Mouse (Mus musculus) granulocyte monocyte progenitor cell, adult 5-6 weeks (primary cell): ENCODE data around the gene Mss51. TPM values are rescaled to one million over a fixed set of nuclear protein-coding genes. Genes with fewer than 3 reads are reported as not detected.

Experiments used
- ATAC-seq: replicated peaks from 2 replicates; pipeline ENCODE4 v1.8.0; 2016; ENCODE audit warnings: mild to moderate bottlenecking, moderate TSS enrichment, inconsistent platforms; ENCODE audit not compliant: poor library complexity, severe bottlenecking
- total RNA-seq, 2 experiments: library from RNA; stranded (forward) in 1 of 2; stranded (reverse) in 1 of 2; fragments of 200-712, 200-1000 nt in 1 of 2; fragments of >200 nt in 1 of 2; fragmentation: Nextera tagmentation in 1 of 2; gene quantifications; 2 replicates each; pipeline ENCODE4 v1.2.3; 2014 to 2017

The Mss51 gene
- total RNA-seq (2014; fragmentation: Nextera tagmentation) (3.2 and 4.4 TPM in 2 replicates), total RNA-seq (2017) (0.72 and 1.3 TPM in 2 replicates)

- ATAC-seq = no peak
Measured at GRCm38 (mm10) chr14:20496603-20497002, at the start of gene Mss51. Gene Mss51 (minus strand): TSS chr14:20496901.

DNA sequence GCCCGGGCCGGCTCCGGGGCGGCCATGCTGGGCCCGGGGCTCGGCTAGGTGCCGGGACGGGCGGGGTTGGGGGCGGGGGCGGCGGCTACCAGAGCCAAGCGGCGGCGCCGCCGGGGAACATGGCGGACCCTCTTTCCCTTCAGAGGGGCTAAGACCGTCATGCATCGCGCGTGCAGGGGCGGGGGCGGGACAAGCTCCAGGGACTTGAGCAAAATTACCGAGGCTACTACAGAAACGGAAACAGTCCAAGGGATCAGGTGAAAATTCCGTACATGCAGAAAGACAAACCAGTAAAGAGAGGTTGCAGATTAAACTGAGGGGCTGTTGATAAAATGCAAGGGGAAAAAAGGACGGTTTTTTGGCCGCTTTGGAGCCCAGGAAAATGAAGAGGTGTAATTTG lies 49.7 kb upstream of the Mss51 start, which contains the start of gene Ppp3cb:
Gene Ppp3cb, minus strand, starts transcription at position 159 of the 400 bp plus-strand sequence.
- peak; percentile 88 for ATAC-seq

DNA sequence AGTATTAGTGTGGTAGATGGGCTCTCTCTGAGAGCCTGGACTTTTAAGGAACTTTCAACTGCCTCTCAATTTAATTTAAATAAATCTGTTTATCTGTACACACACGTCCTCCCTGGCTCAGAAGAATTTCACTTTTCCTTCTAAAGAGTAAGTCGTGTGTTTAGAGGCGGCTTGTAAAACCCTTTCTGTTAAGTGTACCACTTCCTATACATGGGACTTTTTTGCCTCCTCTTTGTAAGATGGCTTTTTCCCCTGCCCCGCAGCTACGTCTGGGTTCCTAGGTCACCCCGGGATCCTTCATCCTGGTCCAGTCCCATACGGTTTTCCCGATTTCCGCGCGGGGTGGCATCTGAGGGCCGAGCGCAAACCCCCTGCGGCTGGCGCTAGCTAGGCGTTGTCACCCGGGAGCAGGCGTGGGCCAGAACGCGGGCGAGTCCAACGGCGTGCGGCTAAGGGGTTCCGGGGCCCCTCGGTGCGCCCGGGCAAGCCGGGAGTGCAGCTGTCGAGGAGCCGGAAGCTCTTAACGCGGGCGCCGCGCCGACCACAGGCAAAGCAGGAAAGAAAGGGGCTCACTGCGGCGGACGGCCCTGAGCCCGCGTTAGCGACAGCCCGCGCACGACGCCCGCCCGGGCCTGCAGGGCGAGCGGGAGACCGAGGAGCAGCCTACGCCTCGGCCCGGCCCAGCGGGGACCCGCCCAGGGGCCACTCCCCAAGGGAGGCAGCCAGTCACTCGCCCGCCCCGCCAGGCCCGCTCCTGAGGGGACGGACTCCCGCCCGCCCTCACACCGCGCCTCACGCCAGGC lies 49.0 kb upstream of the Mss51 start:
- peak; percentile 86 for ATAC-seq

- ATAC-seq = no peak
Measured at GRCm38 (mm10) chr14:20544467-20545411, 48.0 kb upstream of the Mss51 start.

GRCm38 (mm10) chr14:20529643-20530042 lies 32.9 kb upstream of the Mss51 start:
- no peak for ATAC-seq

GRCm38 (mm10) chr14:20520179-20520578 lies 23.5 kb upstream of the Mss51 start:
- no peak for ATAC-seq

GRCm38 (mm10) chr14:20508424-20508823 lies 11.7 kb upstream of the Mss51 start:
- ATAC-seq = peak; percentile 75

- peak; percentile 35 for ATAC-seq
Measured at GRCm38 (mm10) chr14:20502966-20503365, 6.3 kb upstream of the Mss51 start.

DNA sequence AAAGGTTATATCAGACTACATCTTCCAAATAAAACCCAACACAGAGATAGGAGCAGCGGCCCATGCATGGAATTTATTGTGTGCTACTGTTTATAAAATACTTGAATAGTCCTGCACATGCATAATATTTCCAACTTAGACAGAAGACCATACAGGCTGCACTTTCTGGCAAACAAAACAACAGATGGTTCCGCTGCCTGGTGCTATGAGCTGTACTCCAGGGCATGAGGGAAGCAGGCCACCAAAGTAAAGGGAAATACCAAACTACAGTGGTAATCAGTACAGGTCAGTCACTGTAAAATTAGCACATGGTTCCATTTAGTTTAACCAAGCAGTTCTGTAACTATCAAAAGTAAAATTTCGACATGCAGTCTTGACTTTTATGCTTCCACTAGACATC lies 3.3 kb upstream of the Mss51 start:
- no peak for ATAC-seq

- no peak for ATAC-seq
Measured at GRCm38 (mm10) chr14:20486031-20486430, 10.7 kb downstream of the Mss51 start.

- no peak for ATAC-seq
Measured at GRCm38 (mm10) chr14:20482051-20482751, 14.5 kb downstream of the Mss51 start.

DNA sequence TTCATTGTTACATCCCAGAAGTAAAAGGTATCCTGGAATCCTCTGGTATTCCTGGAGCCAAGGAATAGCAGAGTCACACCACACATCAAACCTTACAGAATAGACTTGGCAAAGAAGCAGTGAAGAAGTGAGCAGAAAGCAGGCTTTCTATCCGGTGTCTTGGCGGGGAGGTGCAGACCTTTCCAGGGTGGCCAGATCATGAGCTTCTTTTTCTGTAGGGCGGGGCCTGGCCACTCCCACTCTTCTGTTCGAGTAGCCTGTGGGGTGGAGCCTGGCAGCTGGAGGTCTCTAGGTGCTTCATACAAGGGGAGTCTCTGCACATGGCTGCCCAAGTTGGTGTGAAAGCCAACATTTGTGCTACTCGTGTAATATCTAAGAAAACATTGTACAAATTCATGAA lies 15.5 kb downstream of the Mss51 start:
- peak; percentile 30; the same call in 1 of the 2 replicates for ATAC-seq

GRCm38 (mm10) chr14:20480195-20480579 lies 16.5 kb downstream of the Mss51 start:
- ATAC-seq = no peak

- peak; percentile 78 for ATAC-seq
Measured at GRCm38 (mm10) chr14:20479291-20480194, 17.2 kb downstream of the Mss51 start, which contains the start of gene Anxa7. Gene Anxa7 (minus strand): TSS chr14:20480133.

DNA sequence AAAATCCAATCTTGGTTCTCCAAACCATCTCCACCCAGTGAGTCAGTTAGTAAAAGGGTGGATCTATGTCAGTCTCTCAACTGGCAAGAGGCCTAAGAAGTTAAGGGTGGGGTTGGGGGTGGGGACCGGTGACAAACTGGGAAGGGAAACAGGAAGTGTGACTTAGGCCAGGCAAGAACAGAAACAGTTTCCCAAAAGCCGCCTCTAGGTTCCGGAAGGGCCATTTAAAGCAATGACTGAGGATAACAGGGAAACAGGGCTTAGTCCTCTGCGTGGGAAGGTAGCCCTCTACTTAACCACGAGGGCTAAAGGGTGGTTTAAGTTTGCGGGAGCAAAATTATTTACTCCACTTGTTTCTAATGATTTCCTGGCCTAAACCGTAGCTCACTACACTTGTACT lies 17.9 kb downstream of the Mss51 start:
- ATAC-seq = peak; percentile 69

- ATAC-seq = no peak
Measured at GRCm38 (mm10) chr14:20478385-20478784, 18.3 kb downstream of the Mss51 start.

- ATAC-seq = no peak
Measured at GRCm38 (mm10) chr14:20477261-20478025, 19.3 kb downstream of the Mss51 start.

DNA sequence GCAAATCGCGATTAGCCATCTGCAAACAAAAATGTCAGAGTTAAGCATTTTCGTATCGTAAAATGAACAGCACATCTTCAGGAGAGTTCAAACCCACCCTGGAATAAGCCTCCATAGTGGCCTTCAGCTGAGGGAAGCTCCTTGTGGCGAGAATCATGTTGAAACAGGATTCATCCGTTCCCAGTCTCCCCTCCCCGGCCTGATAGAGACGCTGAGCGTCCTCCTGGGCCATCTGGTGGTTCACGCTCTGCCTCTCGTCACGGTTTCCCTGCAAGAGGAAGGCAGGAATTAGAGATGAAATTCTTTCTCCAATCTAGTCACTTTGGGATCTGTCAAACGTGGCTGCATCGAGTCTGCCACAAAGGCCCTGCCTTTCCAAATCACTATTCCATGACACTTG lies 36.5 kb downstream of the Mss51 start:
- no peak for ATAC-seq

DNA sequence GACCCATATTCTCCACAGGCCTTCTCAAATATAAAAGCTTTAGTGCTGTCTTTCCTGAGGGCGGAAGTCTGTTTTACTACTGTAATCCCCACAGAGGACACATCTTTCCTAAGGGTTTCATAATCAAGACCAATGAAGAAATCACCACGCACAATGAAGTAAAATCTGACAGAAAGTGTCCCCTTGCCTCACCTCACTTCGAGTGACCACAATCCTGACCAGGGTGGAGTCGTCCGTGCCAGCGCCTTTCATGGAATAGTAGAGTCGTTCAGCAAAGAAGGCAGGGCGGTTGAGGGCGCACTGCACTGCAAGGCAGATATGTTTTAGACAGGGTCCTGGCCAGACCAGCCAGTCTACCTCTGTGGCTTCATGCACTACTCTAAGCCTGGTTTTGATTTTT lies 38.3 kb downstream of the Mss51 start:
- peak; percentile 72 for ATAC-seq
